Mouse (Mus musculus) T-helper 2 cell (primary cell): ENCODE results near the gene Asb1.

Experiments
- in situ Hi-C: fragments of 300-600 bp; cut with MboI, MseI; formaldehyde crosslinking; loops from one replicate; pipeline ENCODE4 v1.15.1; 2025; ENCODE audit warnings: high pct_unique_total_duplicates

The Asb1 gene

GRCm38 (mm10) chr1:91601362-91602096 is 61.2 kb downstream of the Asb1 start:
- in situ Hi-C loops = no loop called here

- in situ Hi-C loops = no loop called here
These were observed 65.3 kb downstream of the Asb1 start for GRCm38 (mm10) chr1:91605632-91606031.

- in situ Hi-C loops = no loop called here
These were observed 66.4 kb downstream of the Asb1 start for GRCm38 (mm10) chr1:91606701-91607100.

GRCm38 (mm10) chr1:91607141-91607540 is 66.8 kb downstream of the Asb1 start:
- in situ Hi-C loops = no loop called here
